Mouse (Mus musculus) lung, postnatal 14 days (tissue): ENCODE measurements around the gene 1700018B08Rik.

Experiments used
- DNase-seq: peaks from one replicate; pipeline ENCODE4 v3.0.0; 2021

Gene 1700018B08Rik

DNA sequence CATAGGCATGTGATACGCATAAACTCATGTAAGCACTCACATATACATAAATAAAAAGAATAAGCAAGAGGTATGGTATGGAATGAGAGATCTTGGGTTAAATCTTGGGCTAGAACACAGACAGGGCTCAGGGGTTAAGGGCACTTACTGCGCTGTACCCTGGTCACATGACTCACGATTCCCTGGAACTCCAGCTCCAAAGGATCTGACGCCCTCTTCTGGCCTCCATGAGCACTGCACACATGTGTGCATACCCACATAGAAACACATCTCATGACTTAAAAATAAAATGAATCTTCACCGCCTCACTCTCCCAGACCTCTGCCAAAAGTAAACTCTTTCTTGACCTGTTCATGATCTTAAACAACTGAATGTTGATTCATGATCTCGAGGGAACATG is 46.5 kb downstream of the 1700018B08Rik start:
- DNase-seq, result no peak

- DNase-seq, result no peak
Observed at GRCm38 (mm10) chr8:121491633-121492032, 52.5 kb downstream of the 1700018B08Rik start.

GRCm38 (mm10) chr8:121484072-121484782 is 59.9 kb downstream of the 1700018B08Rik start:
- no peak for DNase-seq
